Mouse (Mus musculus): Measurements from ENCODE around the gene Riok1. TPM values are rescaled to one million over a fixed set of nuclear protein-coding genes. Genes with fewer than 3 reads are reported as not detected.

Gene Riok1
- 48.6 and 56.8 TPM in 2 replicates for polyA plus RNA-seq (2011; ENCODE audit: insufficient read length, low read depth, missing spikeins)

DNA sequence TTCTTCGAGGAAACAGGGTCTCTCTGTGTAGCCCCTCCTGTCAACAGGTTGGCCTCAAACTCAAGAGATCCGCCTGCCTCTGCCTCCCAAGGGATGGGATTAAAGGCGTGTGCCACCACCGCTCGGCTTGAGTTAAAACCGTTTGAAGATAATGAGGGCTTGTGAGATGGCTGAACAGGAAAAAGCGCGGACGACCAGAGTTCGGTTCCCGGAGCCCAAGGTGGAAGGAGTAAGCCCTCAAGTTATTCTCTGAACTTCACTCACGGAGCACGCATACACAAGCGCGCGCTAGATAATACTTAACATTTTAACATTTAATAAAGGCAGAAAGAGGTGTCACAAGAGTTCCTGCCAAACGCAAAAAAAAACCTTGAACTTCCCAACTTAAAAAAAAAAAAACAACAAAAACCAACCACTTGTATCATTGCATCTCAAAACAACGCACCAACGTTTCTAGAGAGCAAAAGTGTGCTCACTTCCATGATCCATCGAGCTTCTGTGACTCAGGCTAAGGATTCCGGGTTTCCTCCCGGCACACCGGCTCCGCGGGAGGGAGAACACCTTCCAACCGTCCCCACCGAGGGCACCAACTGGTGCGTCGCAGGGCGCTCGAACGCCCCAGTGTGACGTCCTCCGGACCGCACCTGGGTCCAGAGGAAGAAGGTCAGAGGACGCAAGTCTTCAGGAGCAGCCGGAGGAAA is at the start of gene Riok1:
Riok1 (plus strand) TSS at position 653 of the 701 bp plus-strand sequence.
- TF ChIP-seq POLR2A (IDR thresholded peaks at IDR 0.05; ENCODE audit: low read depth, low read length): no peak
- TF ChIP-seq CTCF (IDR thresholded peaks at IDR 0.05; ENCODE audit: borderline replicate concordance, insufficient read depth, low read length): no peak
- Histone ChIP-seq H3K4me1 (ENCODE audit: control insufficient read depth, insufficient read depth, low read length) (peaks cover 3% of the 10 kb centered on the region), H3K27ac (ENCODE audit: insufficient read depth, low read length) (peak within 1 kb of the TSS; percentile 56)

GRCm38 (mm10) chr13:37989701-37990100 is 47.1 kb upstream of the Riok1 start:
- Histone ChIP-seq H3K4me3 (ENCODE audit: insufficient read depth, low read length) (no peak overlapping the region), H3K27ac (ENCODE audit: insufficient read depth, low read length) (no peak overlapping the region), H3K4me1 (ENCODE audit: control insufficient read depth, insufficient read depth, low read length) (no peaks in the 10 kb centered on the region)
- TF ChIP-seq POLR2A (IDR thresholded peaks at IDR 0.05; ENCODE audit: low read depth, low read length): no peak
- no peak for TF ChIP-seq CTCF (IDR thresholded peaks at IDR 0.05; ENCODE audit: borderline replicate concordance, insufficient read depth, low read length)

More for the DNA sequence above, at the start of gene Riok1:
- H3K4me3 ChIP-seq (ENCODE audit: insufficient read depth, low read length): peak within 1 kb of the TSS; percentile 85

DNA sequence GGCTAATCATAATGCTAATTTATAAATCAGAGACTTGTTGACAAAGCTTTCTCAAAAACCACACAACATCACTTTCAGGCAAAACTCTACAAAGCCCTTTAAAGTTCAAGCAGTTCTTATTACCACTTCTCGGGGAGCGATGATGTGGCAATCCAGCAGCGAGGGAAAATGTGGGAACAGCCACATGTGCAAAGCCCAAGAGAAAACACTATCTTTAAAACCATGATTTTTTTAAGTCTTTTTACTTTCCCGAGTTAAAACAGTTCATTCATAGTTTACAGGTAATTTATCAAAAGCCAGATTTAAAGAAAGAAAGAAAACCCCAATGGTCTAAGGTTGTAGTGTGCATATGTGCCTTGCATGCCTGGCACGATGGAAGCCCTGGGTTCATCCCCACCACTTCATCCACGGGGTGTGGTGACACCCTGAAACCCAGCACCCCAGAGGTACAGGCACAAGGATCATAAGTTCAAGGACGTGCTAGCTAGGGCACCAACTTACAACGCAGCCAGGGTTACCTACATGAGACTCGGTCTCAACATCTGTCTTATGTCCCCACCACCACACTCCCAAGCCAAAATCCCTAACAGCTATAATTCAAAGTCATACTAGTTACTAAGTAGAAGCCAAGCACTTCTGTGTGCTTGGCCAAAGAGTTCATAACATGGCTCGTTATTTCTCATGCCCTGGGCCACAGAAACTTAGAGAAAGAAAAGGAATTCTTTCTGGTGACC is 44.0 kb upstream of the Riok1 start:
- H3K4me1 ChIP-seq (ENCODE audit: control insufficient read depth, insufficient read depth, low read length): no peaks in the 10 kb centered on the region
- no peak for TF ChIP-seq CTCF (IDR thresholded peaks at IDR 0.05; ENCODE audit: borderline replicate concordance, insufficient read depth, low read length)
- TF ChIP-seq POLR2A (IDR thresholded peaks at IDR 0.05; ENCODE audit: low read depth, low read length): no peak
- H3K27ac ChIP-seq (ENCODE audit: insufficient read depth, low read length): peak overlapping the region; percentile 77
- peak overlapping the region; percentile 90 for H3K4me3 ChIP-seq (ENCODE audit: insufficient read depth, low read length)

GRCm38 (mm10) chr13:37993376-37993703 is 43.5 kb upstream of the Riok1 start:
- Histone ChIP-seq H3K27ac (ENCODE audit: insufficient read depth, low read length) (peak overlapping the region; percentile 77), H3K4me1 (ENCODE audit: control insufficient read depth, insufficient read depth, low read length) (no peaks in the 10 kb centered on the region), H3K4me3 (ENCODE audit: insufficient read depth, low read length) (peak overlapping the region; percentile 90)
- TF ChIP-seq POLR2A (IDR thresholded peaks at IDR 0.05; ENCODE audit: low read depth, low read length): 0 out of 2 replicates have a peak, but pooled peaks have one; percentile 16
- no peak for TF ChIP-seq CTCF (IDR thresholded peaks at IDR 0.05; ENCODE audit: borderline replicate concordance, insufficient read depth, low read length)

DNA sequence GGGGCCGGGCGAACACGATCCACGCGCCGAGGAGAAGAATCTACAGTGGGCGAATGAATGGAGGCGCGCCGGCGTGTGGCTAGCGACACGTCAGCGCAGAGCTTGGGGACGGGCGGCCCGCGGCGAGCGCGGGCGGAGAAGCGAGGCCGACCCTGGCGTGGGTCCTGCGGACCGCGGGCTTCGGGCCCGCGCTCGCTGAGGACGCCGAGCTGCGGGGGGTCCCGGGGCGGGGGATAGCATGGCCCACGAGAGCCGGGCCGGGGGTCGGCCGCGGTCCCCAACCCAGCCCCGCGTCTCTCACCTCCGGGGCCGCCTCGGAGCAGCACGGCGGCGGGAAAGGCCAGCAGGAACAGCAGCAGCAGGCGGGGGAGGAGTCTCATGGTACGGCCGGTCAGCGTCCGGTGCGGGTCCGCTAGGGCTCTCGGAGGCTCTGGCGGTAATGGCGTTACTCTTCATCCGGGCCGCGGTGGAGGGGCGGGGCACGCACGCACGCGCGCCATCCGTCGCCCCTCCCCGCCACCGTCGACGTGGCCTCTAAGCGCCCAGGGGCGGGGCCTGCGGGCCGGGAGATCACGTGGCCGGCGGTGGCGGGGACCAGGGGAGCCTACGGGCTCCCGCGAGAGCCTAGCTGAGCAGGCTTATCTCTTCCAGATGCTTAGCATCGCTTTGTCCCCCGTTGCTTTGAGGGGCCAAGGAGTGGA is 42.9 kb upstream of the Riok1 start, which contains the start of gene Ssr1:
Ssr1 (minus strand) TSS at position 514 of the 701 bp plus-strand sequence.
- Histone ChIP-seq H3K4me3 (ENCODE audit: insufficient read depth, low read length) (peak within 1 kb of the TSS; percentile 90), H3K27ac (ENCODE audit: insufficient read depth, low read length) (peak within 1 kb of the TSS; percentile 77), H3K4me1 (ENCODE audit: control insufficient read depth, insufficient read depth, low read length) (no peaks in the 10 kb centered on the region)
- peak; percentile 92 for TF ChIP-seq POLR2A (IDR thresholded peaks at IDR 0.05; ENCODE audit: low read depth, low read length)
- no peak for TF ChIP-seq CTCF (IDR thresholded peaks at IDR 0.05; ENCODE audit: borderline replicate concordance, insufficient read depth, low read length)

- H3K4me3 ChIP-seq (ENCODE audit: insufficient read depth, low read length): peak overlapping the region; percentile 12; the same call in 1 of the 2 replicates
- TF ChIP-seq CTCF (IDR thresholded peaks at IDR 0.05; ENCODE audit: borderline replicate concordance, insufficient read depth, low read length) (no peak), POLR2A (IDR thresholded peaks at IDR 0.05; ENCODE audit: low read depth, low read length) (no peak)
- H3K4me1 ChIP-seq (ENCODE audit: control insufficient read depth, insufficient read depth, low read length): no peaks in the 10 kb centered on the region
- H3K27ac ChIP-seq (ENCODE audit: insufficient read depth, low read length): 0 out of 2 replicates have a peak overlapping the region, but pooled peaks have one; percentile 23
Observed at GRCm38 (mm10) chr13:37994405-37994749, 42.4 kb upstream of the Riok1 start.

DNA sequence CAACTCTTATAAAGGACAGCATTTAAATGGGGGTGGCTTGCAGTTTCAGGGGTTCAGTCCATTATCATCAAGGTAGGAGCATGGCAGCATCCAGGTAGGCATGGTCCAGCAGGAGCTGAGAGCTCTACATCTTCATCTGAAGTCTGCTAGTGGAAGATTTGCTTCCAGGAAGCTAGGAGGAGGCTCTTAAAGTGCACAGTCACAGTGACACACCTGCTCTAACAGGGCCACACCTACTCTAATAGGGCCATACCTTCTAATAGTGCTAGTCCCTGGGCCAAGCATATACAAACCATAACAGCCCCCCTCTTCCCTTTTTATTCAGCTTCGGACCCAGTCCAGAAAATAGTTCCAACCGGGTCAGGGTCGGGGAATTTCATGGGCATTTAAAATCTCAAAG is 37.1 kb upstream of the Riok1 start:
- TF ChIP-seq CTCF (IDR thresholded peaks at IDR 0.05; ENCODE audit: borderline replicate concordance, insufficient read depth, low read length) (no peak), POLR2A (IDR thresholded peaks at IDR 0.05; ENCODE audit: low read depth, low read length) (no peak)
- no peak overlapping the region for H3K27ac ChIP-seq (ENCODE audit: insufficient read depth, low read length)
- no peak overlapping the region for H3K4me3 ChIP-seq (ENCODE audit: insufficient read depth, low read length)
- no peaks in the 10 kb centered on the region for H3K4me1 ChIP-seq (ENCODE audit: control insufficient read depth, insufficient read depth, low read length)

- no peak overlapping the region for H3K4me3 ChIP-seq (ENCODE audit: insufficient read depth, low read length)
- H3K27ac ChIP-seq (ENCODE audit: insufficient read depth, low read length): no peak overlapping the region
- TF ChIP-seq CTCF (IDR thresholded peaks at IDR 0.05; ENCODE audit: borderline replicate concordance, insufficient read depth, low read length): no peak
- no peak for TF ChIP-seq POLR2A (IDR thresholded peaks at IDR 0.05; ENCODE audit: low read depth, low read length)
- H3K4me1 ChIP-seq (ENCODE audit: control insufficient read depth, insufficient read depth, low read length): no peaks in the 10 kb centered on the region
Observed at GRCm38 (mm10) chr13:38002461-38002860, 34.3 kb upstream of the Riok1 start.

GRCm38 (mm10) chr13:38007972-38008371 is 28.8 kb upstream of the Riok1 start:
- H3K27ac ChIP-seq (ENCODE audit: insufficient read depth, low read length): no peak overlapping the region
- no peak overlapping the region for H3K4me3 ChIP-seq (ENCODE audit: insufficient read depth, low read length)
- TF ChIP-seq POLR2A (IDR thresholded peaks at IDR 0.05; ENCODE audit: low read depth, low read length) (no peak), CTCF (IDR thresholded peaks at IDR 0.05; ENCODE audit: borderline replicate concordance, insufficient read depth, low read length) (no peak)
- peaks cover 7% of the 10 kb centered on the region for H3K4me1 ChIP-seq (ENCODE audit: control insufficient read depth, insufficient read depth, low read length)

Measured in embryonic fibroblast, embryonic 13.5 days (primary cell).